Mouse (Mus musculus) olfactory bulb, adult 2 months (tissue): ENCODE measurements around the gene Myo18a. TPM values are rescaled to one million over a fixed set of nuclear protein-coding genes. Genes with fewer than 3 reads are reported as not detected.

Source experiments
- H3K27ac ChIP-seq: fragments of 200-500 bp; 2 replicates; pipeline ENCODE4 v1.5.1; 2012; ENCODE audit warnings: low read depth, low read length; ENCODE audit not compliant: insufficient read depth
- H3K4me1 ChIP-seq: fragments of 200-500 bp; 2 replicates; pipeline ENCODE4 v1.6.1; 2012; ENCODE audit warnings: low read length; ENCODE audit not compliant: control insufficient read depth, insufficient read depth
- H3K4me3 ChIP-seq: fragments of 200-500 bp; 2 replicates; pipeline ENCODE4 v1.5.1; 2012; ENCODE audit warnings: mild to moderate bottlenecking, low read depth, low read length, moderate library complexity; ENCODE audit not compliant: insufficient read depth
- CTCF ChIP-seq: fragments of 200-500 bp; IDR thresholded peaks from 2 replicates; pipeline ENCODE4 v1.5.1; 2012; ENCODE audit warnings: low read depth, mild to moderate bottlenecking, low read length, moderate library complexity; ENCODE audit not compliant: insufficient read depth
- POLR2A ChIP-seq: fragments of 200-500 bp; IDR thresholded peaks from 2 replicates; pipeline ENCODE4 v1.6.1; 2012; ENCODE audit warnings: mild to moderate bottlenecking, low read depth, low read length, moderate library complexity; ENCODE audit not compliant: insufficient read depth
- WGBS: fragments of 180-500 bp; shearing (Covaris S2); methylation state at CpG from one replicate; pipeline ENCODE4 v1.1.7; 2018; 5-methylcytosine and 5-hydroxymethylcytosine counted together
- polyA plus RNA-seq: library from polyadenylated mRNA; stranded (reverse); fragments of >200 nt; gene quantifications from 2 replicates; pipeline ENCODE4 v1.2.4, GENCODE M21; 2012; ENCODE audit warnings: low replicate concordance; ENCODE audit not compliant: missing spikeins, insufficient read depth, insufficient read length

Gene Myo18a
- polyA plus RNA-seq, 1 experiment = 284 TPM

- TF ChIP-seq CTCF (no peak), POLR2A (no peak)
- H3K4me1 ChIP-seq = peaks cover 18% of the 10 kb centered on the region
- no peak overlapping the region for H3K27ac ChIP-seq
- H3K4me3 ChIP-seq = no peak overlapping the region
- WGBS = 35% methylated on average over 17 of the region's 17 CpGs
These were observed 124.4 kb downstream of the Myo18a start for GRCm38 (mm10) chr11:77887373-77887960.

DNA sequence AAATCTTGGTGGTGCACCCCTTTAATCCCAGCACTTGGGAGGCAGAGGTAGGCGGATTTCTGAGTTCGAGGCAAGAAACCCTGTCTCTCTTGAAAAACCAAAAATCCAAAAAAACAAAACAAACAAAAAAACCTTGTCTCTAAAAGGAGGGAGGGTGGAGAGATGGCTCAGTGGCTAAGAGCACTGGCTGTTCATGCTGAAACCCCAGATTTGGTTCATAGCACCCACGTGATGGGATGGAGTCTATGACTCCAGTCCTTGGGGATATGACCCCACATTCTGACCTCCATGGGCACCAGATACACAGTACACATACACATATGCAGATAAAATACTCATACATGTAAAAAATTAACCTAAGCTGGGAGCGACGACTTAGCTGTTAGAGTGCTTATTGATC is 125.8 kb downstream of the Myo18a start:
- WGBS = 86% methylated on average over 5 of the region's 5 CpGs
- Histone ChIP-seq H3K4me1 (peaks cover 27% of the 10 kb centered on the region), H3K4me3 (no peak overlapping the region), H3K27ac (no peak overlapping the region)
- no peak for TF ChIP-seq POLR2A
- no peak for TF ChIP-seq CTCF

DNA sequence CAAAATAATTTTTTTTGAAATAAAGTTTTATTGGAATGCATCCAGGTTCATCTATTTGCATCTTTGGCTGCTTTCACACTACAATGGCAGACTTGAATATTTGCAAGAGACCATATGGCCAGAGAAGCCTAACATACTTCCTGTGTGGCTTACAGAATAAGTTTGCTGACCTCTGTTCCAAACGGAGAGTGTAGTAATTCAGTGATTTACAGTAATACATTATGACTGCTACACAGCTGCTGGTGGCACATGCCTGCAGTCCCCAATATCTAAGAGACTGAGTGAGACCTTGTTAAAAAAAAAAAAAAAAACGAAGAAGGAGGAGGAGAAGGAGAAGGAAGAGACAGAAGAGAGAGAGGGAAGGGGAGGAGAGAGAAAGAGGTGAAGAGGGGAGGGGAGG is 126.4 kb downstream of the Myo18a start:
- Histone ChIP-seq H3K4me3 (no peak overlapping the region), H3K4me1 (peaks cover 32% of the 10 kb centered on the region), H3K27ac (no peak overlapping the region)
- TF ChIP-seq POLR2A (no peak), CTCF (no peak)
- 67% methylated on average over 1 of the region's 2 CpGs for WGBS

GRCm38 (mm10) chr11:77890648-77891258 is 127.7 kb downstream of the Myo18a start:
- 72% methylated on average over 2 of the region's 2 CpGs for WGBS
- H3K4me1 ChIP-seq = peaks cover 29% of the 10 kb centered on the region
- no peak for TF ChIP-seq POLR2A
- no peak for TF ChIP-seq CTCF
- H3K27ac ChIP-seq = no peak overlapping the region
- no peak overlapping the region for H3K4me3 ChIP-seq

DNA sequence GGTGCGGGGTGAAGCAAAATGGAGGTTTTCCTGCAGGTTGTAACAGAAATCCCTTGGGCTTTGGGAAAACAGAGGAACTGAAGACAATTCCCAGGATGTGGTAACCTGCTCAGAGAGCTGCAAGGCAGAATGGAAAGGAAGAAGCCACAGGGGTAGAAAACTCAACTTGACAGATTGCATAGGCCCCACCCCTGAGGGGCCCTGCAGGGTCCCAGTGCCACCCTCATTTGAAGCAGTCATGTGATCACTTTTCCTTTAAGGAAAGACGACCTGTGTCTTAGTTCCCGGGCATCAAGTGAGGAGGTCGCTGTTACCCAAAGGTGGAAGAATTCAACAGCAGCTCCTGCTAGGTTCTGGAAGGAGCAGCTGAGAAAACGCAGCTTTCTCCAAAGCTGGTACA is 129.8 kb downstream of the Myo18a start:
- WGBS = 20% methylated on average over 5 of the region's 5 CpGs
- TF ChIP-seq CTCF (no peak), POLR2A (no peak)
- no peak overlapping the region for H3K4me3 ChIP-seq
- H3K4me1 ChIP-seq = peaks cover 32% of the 10 kb centered on the region
- H3K27ac ChIP-seq = peak overlapping the region; percentile 72

- 49% methylated on average over 6 of the region's 6 CpGs for WGBS
- no peak for TF ChIP-seq POLR2A
- TF ChIP-seq CTCF = no peak
- Histone ChIP-seq H3K4me3 (no peak overlapping the region), H3K4me1 (peaks cover 32% of the 10 kb centered on the region), H3K27ac (peak overlapping the region; percentile 72)
These were observed 130.2 kb downstream of the Myo18a start for GRCm38 (mm10) chr11:77893283-77893682.

DNA sequence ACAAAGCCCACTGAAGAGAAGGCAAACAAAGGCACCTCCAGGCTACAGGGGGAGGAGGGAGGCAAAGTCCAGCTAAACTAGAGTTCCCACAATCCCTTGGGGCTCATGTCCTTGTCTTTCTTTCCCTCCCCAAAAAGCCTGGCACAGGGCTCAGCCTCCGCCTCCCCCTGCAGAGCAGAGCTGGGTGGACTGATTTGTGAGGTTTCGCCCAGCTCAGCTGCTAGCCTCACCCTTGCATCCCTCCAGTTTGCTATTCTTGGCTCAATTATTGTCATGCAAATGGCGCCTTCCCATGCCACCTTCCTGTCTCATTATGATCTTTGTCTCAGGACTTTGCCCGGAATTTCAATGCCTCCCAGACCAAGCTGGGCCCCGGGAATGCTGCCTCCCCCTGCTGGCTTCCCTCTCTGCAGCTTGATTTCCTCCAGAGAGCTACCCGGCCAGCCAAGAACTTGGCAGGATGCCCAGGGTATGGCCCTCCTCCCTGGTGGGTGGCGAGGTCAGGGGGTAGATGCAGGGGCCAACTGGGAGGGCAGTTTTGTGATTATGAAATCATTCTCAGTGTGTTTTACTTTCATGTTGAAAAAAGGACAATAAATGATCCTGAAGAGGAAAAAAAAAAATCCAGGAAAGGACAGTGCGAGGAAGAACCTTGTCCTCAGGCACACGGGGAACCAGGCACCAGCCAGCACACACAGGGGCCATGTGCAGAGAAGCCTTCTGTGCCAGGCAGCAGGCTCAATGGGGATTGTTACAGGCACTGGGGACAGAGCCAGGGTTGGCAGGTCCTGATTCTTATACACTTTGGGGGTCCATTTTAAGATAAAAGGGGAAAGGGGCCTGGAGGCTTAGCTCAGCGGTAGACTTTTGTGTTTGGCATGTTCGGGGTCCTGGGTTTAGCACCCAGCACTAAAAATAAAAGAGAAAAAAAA is 131.0 kb downstream of the Myo18a start, which contains the start of gene Pipox:
TSS of gene Pipox (minus strand) at position 310 of the 932 bp plus-strand sequence.
- TF ChIP-seq CTCF = no peak
- TF ChIP-seq POLR2A = no peak
- WGBS = 21% methylated on average over 11 of the region's 11 CpGs
- H3K4me1 ChIP-seq = peaks cover 32% of the 10 kb centered on the region

DNA sequence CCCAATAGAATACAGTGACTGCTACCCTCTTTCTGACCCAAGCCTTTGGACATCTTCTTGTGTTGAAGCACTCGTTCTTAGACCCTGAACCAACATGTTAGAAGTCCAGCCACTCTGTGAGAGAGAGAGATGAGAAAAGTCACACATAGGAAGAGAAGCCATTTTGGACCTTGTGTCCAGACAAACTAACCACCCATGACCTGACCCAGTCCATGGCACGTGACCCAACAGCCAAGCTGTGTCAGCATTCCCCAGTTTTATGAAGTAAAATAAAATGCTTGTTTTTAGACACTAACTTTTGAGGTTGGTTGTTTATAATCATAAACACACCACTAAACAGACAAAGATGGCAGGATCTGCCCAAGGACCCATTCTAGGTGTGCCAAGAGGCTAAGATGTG is 131.9 kb downstream of the Myo18a start:
- 78% methylated on average over 2 of the region's 2 CpGs for WGBS
- TF ChIP-seq POLR2A (no peak), CTCF (no peak)
- H3K4me3 ChIP-seq = no peak overlapping the region
- no peak overlapping the region for H3K27ac ChIP-seq
- peaks cover 32% of the 10 kb centered on the region for H3K4me1 ChIP-seq

More for the DNA sequence above, 131.0 kb downstream of the Myo18a start, which contains the start of gene Pipox:
- Histone ChIP-seq H3K4me3 (no peak within 1 kb of the TSS), H3K27ac (peak within 1 kb of the TSS; percentile 72)

GRCm38 (mm10) chr11:77896011-77896410 is 133.0 kb downstream of the Myo18a start:
- WGBS = 67% methylated on average over 9 of the region's 9 CpGs
- H3K4me3 ChIP-seq = no peak overlapping the region
- TF ChIP-seq CTCF (no peak), POLR2A (no peak)
- no peak overlapping the region for H3K27ac ChIP-seq
- H3K4me1 ChIP-seq = peaks cover 34% of the 10 kb centered on the region

DNA sequence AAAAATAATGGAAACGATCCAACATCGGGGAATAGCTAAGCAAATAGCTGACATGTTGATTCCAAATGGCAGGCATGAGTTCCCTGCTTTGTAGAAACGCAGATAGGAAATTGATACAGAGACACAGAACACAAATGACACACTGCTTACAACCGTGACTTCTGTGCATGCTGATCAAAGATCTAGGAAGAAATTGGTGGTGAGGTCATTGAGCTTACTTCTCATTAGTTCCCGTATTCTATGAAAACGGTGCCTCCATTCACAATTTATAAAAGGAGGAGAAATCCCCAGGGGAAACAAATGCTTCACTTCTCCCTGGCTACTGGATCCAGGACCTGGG is 133.4 kb downstream of the Myo18a start:
- Histone ChIP-seq H3K4me3 (no peak overlapping the region), H3K27ac (no peak overlapping the region), H3K4me1 (peaks cover 34% of the 10 kb centered on the region)
- TF ChIP-seq CTCF (no peak), POLR2A (no peak)
- WGBS = 35% methylated on average over 6 of the region's 6 CpGs
